Mouse (Mus musculus) liver, embryonic 13.5 days (tissue): Measurements from ENCODE around the gene Btbd9. TPM values are rescaled to one million over a fixed set of nuclear protein-coding genes. Genes with fewer than 3 reads are reported as not detected.

ENCODE experiments used
- ATAC-seq: fragments of 200-750 bp; cut with Nextera tagmentation; 2 replicates; pipeline ENCODE4 v1.8.0; 2017; ENCODE audit warnings: low read depth, mild to moderate bottlenecking, moderate number of reproducible peaks, moderate library complexity
- DNase-seq: peaks from one replicate; pipeline ENCODE4 v3.0.0; 2022
- H3K27ac ChIP-seq: fragments of 300-500 bp; sonication (generic); 2 replicates; pipeline ENCODE4 v1.5.1; 2015; ENCODE audit warnings: moderate library complexity, mild to moderate bottlenecking, inconsistent platforms
- H3K27me3 ChIP-seq: fragments of 300-500 bp; sonication (generic); 2 replicates; pipeline ENCODE4 v1.6.1; 2015; ENCODE audit warnings: mild to moderate bottlenecking, inconsistent platforms
- H3K36me3 ChIP-seq: fragments of 300-500 bp; sonication (generic); 2 replicates; pipeline ENCODE4 v1.6.1; 2015; ENCODE audit warnings: mild to moderate bottlenecking, inconsistent platforms
- H3K4me1 ChIP-seq: fragments of 300-500 bp; sonication (generic); replicated peaks from 2 replicates; pipeline ENCODE4 v1.6.1; 2015; ENCODE audit warnings: inconsistent platforms
- H3K4me2 ChIP-seq: fragments of 300-500 bp; sonication (generic); 2 replicates; pipeline ENCODE4 v1.6.1; 2015; ENCODE audit warnings: inconsistent platforms, mild to moderate bottlenecking, moderate library complexity
- H3K4me3 ChIP-seq: fragments of 300-500 bp; sonication (generic); replicated peaks from 2 replicates; pipeline ENCODE4 v1.5.1; 2015; ENCODE audit warnings: mild to moderate bottlenecking, inconsistent platforms
- H3K9ac ChIP-seq: fragments of 300-500 bp; sonication (generic); 2 replicates; pipeline ENCODE4 v1.6.1; 2015; ENCODE audit warnings: mild to moderate bottlenecking, inconsistent platforms
- H3K9me3 ChIP-seq: fragments of 300-500 bp; sonication (generic); replicated peaks from 2 replicates; pipeline ENCODE4 v1.6.1; 2016; ENCODE audit warnings: inconsistent platforms
- WGBS: fragments of 180-500 bp; shearing (Covaris S2); methylation state at CpG from one replicate; pipeline ENCODE4 v1.1.7; 2015; ENCODE audit not compliant: insufficient replicate concordance; 5-methylcytosine and 5-hydroxymethylcytosine counted together
- polyA plus RNA-seq: library from polyadenylated mRNA; unstranded; fragments of >200 nt; fragmentation: Nextera tagmentation; extraction: Ambion mirVana; gene quantifications from 2 replicates; pipeline ENCODE4 v1.2.1, GENCODE M21; 2015

The Btbd9 gene
- polyA plus RNA-seq, 1 experiment from 2014 or later, result 14.5 TPM

DNA sequence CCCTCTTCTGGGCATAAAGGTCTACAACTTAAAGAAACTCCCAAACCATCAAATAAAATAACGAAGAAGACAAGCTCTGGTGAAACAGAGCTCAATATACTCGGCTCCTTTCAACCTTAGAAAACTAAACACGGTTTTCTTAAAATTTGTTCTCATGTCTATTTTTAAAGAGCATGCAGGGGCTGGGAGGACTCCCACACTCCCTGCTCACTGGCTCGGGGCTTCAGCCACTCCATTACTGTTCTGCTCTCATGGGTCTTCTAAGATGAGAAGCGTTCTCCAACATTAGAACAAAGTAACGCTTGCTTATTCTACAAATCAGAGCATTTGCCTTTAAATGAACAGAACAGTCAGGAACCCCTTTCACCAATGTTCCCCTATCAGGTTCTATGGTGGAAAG is 192.6 kb downstream of the Btbd9 start:
- Histone ChIP-seq H3K27me3 (no peaks in the 10 kb centered on the region), H3K9ac (no peak overlapping the region), H3K36me3 (no peaks in the 10 kb centered on the region), H3K27ac (no peak overlapping the region), H3K4me3 (no peak overlapping the region), H3K4me1 (no peaks in the 10 kb centered on the region), H3K9me3 (no peaks in the 10 kb centered on the region), H3K4me2 (no peak overlapping the region)
- no peak for ATAC-seq
- no peak for DNase-seq
- WGBS, result 64% methylated on average over 6 of the region's 6 CpGs

DNA sequence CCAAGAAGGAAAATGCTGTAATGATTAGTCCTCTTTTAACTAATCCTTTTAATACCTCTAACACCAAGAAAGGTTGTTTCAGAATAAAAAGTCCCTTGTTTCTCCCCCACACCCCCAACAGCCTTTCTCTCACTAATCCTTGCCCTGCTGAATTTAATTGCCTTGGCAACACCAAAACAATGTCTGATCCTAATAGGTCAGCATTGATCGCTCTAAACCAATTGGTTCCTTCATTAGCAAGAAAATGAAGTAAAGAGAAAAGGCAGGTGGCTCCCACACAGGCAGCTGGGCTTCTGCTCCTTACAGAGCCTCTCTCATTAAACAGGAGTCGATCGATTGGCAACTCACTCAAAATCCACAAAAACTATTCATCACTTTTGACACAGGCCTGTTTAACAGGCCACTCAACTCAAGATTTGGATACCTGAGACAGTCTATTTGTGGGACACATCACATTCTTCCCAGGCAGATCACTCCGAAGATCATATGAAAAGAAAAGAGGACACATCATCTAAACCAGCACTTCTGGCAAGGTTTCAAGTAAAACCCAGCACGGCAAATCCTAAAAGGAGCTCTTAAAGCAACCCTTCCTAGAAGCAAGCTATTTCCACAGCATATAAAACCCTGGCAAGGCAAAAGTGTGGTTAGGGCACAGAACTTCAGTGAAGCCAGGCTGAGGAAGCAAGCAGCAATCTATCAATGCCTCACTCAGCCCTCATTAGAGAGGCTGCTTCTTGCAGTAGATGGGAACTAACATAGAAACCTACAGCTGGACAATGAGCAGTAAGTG is 197.9 kb downstream of the Btbd9 start:
- 64% methylated on average over 5 of the region's 5 CpGs for WGBS
- ATAC-seq, result no peak

DNA sequence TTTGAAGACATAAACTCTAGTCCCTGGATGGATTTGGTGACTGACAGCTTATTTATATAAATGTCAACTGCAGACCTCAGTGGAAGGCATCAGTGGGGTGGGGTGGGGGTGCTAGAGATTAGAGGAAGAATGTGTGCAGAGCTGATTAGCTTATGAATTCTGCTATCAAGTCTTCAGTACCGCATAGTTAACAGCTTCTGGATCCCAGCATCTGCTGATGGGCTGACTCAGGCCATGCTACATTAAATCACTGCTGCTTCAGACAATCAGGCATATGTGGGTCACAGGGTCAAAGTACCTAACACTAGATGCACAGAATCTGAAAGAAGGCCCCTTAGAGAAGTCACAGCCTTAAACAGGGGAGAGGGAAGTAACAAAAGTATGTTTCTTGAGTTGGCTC is 198.5 kb downstream of the Btbd9 start:
- WGBS, result 16% methylated on average over 1 of the region's 1 CpGs
- Histone ChIP-seq H3K27ac (no peak overlapping the region), H3K4me2 (no peak overlapping the region), H3K4me3 (no peak overlapping the region), H3K9ac (no peak overlapping the region), H3K27me3 (no peaks in the 10 kb centered on the region), H3K9me3 (no peaks in the 10 kb centered on the region), H3K4me1 (no peaks in the 10 kb centered on the region; the same call in 1 of the 2 replicates), H3K36me3 (no peaks in the 10 kb centered on the region)
- DNase-seq, result no peak
- ATAC-seq, result no peak

More for the DNA sequence above, 197.9 kb downstream of the Btbd9 start:
- Histone ChIP-seq H3K9ac (no peak overlapping the region), H3K9me3 (no peaks in the 10 kb centered on the region), H3K4me1 (no peaks in the 10 kb centered on the region; the same call in 1 of the 2 replicates), H3K4me3 (no peak overlapping the region), H3K4me2 (no peak overlapping the region), H3K27ac (no peak overlapping the region), H3K27me3 (no peaks in the 10 kb centered on the region), H3K36me3 (no peaks in the 10 kb centered on the region)
- DNase-seq, result no peak

DNA sequence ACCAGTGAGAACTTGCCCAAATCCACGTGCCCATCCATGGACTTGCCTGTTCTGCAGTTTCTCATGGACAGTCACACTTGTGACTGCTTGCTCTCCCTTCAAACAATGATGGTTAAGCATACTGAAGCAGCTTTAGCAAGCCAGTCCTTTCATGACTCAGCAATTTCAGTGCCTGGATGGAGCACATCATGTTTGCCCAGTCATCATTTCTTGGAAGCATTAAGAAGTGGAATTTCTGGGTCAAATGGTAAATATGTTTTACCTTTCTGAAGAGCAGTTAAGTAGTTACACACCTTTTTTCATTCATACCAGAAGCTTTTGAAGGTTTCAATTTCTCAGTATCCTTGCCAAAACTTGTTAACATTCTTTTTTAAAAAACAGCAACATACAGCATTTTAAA is 201.2 kb downstream of the Btbd9 start:
- Histone ChIP-seq H3K4me1 (no peaks in the 10 kb centered on the region; the same call in 1 of the 2 replicates), H3K27ac (no peak overlapping the region), H3K27me3 (no peaks in the 10 kb centered on the region), H3K36me3 (no peaks in the 10 kb centered on the region), H3K9me3 (no peaks in the 10 kb centered on the region), H3K4me2 (no peak overlapping the region), H3K9ac (no peak overlapping the region), H3K4me3 (no peak overlapping the region)
- DNase-seq (no peak), ATAC-seq (no peak)
- WGBS, result 47% methylated on average over 1 of the region's 1 CpGs

DNA sequence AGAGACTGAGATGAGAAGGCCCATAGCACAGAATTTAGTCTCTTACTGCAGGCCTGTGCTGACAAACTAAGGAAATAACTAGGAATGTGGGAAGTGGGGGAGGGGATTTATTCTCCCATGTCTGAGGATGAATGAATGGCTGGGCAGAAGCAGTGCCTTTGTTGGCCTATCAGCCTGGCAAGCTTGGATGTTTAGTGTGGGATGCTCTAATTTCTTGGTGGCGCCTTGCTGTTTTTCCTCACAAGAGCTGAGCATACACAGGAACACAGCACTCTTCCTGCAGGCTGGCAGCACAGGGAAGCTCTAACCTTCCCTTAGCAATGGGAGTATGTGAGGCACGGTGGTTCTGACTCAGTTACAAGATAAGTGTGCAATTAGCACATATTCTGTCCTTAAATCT is 207.7 kb downstream of the Btbd9 start:
- H3K27me3 ChIP-seq, result no peaks in the 10 kb centered on the region

DNA sequence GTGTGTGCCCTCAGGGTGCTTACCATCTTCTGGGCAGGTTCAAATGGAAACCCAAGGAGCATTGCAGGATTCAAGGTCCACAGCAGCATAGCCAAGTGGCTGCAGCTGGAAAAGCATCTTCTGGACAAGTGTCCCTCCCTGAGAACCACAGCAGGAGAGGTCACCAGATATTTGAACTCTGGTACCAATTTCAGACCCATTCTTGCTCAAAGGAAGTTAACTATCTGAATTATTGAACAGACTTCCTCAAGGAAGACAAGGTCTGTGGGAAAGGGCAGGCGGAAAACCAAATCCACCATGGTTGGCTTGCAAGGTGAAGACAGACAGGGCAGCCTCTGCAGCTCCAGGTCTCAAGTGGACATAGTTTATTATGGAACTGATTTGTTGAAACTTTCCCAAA is 211.6 kb downstream of the Btbd9 start:
- DNase-seq, result no peak
- no peak overlapping the region for H3K4me2 ChIP-seq
- ATAC-seq, result no peak
- H3K9ac ChIP-seq, result no peak overlapping the region
- no peaks in the 10 kb centered on the region for H3K27me3 ChIP-seq
- 81% methylated on average over 1 of the region's 1 CpGs for WGBS
- peaks cover 3% of the 10 kb centered on the region for H3K4me1 ChIP-seq
- no peaks in the 10 kb centered on the region for H3K36me3 ChIP-seq
- H3K4me3 ChIP-seq, result no peak overlapping the region
- no peaks in the 10 kb centered on the region for H3K9me3 ChIP-seq
- no peak overlapping the region for H3K27ac ChIP-seq

More for the DNA sequence above, 207.7 kb downstream of the Btbd9 start:
- DNase-seq (no peak), ATAC-seq (no peak)
- Histone ChIP-seq H3K9me3 (no peaks in the 10 kb centered on the region), H3K4me1 (no peaks in the 10 kb centered on the region), H3K4me2 (no peak overlapping the region), H3K27ac (no peak overlapping the region), H3K36me3 (no peaks in the 10 kb centered on the region), H3K9ac (no peak overlapping the region), H3K4me3 (no peak overlapping the region)
- 58% methylated on average over 2 of the region's 2 CpGs for WGBS

DNA sequence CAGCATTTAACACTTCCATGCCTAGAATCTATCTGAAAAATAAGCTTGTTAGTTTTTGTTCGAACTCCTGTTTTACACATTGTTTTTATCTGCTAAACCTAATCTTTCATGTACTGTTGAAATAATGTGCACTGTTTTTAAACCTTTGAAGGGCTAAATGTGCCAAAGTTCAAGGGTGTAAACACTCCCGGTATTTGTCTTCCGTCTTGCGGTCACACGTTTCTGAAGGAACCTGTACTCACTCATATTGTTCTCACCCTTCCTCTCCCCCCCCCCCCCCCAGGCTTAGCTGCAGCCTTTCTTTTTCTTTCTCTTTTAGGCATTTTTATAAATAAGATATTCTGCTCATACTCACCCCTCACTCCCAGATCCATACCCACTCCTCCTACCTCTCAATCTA is 212.9 kb downstream of the Btbd9 start:
- Histone ChIP-seq H3K27me3 (no peaks in the 10 kb centered on the region), H3K4me3 (no peak overlapping the region), H3K9ac (no peak overlapping the region), H3K4me1 (peaks cover 8% of the 10 kb centered on the region), H3K4me2 (no peak overlapping the region), H3K36me3 (no peaks in the 10 kb centered on the region), H3K9me3 (no peaks in the 10 kb centered on the region), H3K27ac (no peak overlapping the region)
- ATAC-seq, result no peak
- 79% methylated on average over 5 of the region's 5 CpGs for WGBS
- DNase-seq, result no peak

DNA sequence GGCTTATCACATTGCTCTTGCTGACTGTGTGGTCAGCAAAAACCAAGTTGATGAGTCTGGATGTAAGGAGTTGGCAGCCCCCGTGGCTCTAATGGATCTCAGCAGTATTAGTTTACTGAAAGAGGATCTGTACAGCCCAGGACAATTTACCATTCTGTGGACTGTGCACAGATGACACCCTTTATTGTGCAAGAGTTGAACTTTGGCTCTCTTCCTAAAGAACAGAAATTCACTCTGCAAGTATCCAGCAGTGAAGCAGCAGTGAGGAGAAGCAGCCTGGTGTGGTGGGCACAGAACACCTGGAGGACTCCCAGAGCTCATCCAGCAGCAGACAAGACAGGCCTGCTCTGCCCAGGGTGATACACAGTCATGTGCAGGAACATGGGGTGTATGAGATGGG is 215.6 kb downstream of the Btbd9 start:
- no peak for DNase-seq
- peak; percentile 57; the same call in 1 of the 2 replicates for ATAC-seq

DNA sequence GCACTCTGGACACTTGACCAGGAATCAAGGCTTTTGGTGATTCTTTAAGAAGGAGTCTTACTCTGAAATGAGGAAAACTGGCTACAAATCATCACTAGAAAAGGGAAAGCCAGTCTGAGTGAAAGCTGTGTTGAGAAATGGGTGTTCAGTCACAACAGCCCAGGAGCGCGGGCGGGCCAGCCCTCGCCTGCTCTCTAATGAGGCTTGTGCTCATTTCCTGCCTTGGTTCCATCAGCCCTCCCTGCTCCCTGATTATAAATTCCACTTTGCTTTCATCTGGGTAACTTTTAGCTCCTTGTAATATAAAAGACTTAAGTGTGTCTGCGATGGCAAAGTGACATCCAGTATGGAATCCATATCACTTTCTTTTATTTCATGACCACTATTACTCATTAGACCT is 216.9 kb downstream of the Btbd9 start:
- WGBS, result 78% methylated on average over 5 of the region's 5 CpGs
- H3K27ac ChIP-seq, result no peak overlapping the region
- H3K27me3 ChIP-seq, result no peaks in the 10 kb centered on the region
- no peaks in the 10 kb centered on the region for H3K36me3 ChIP-seq
- no peak overlapping the region for H3K4me3 ChIP-seq
- no peak overlapping the region for H3K9ac ChIP-seq
- peaks cover 8% of the 10 kb centered on the region for H3K4me1 ChIP-seq
- no peak overlapping the region for H3K4me2 ChIP-seq
- no peaks in the 10 kb centered on the region for H3K9me3 ChIP-seq
- DNase-seq (no peak), ATAC-seq (no peak)

More for the DNA sequence above, 215.6 kb downstream of the Btbd9 start:
- Histone ChIP-seq H3K4me1 (peaks cover 8% of the 10 kb centered on the region), H3K27me3 (no peaks in the 10 kb centered on the region), H3K9me3 (no peaks in the 10 kb centered on the region), H3K36me3 (no peaks in the 10 kb centered on the region), H3K4me2 (no peak overlapping the region), H3K4me3 (no peak overlapping the region), H3K9ac (no peak overlapping the region), H3K27ac (no peak overlapping the region)
- 23% methylated on average over 1 of the region's 1 CpGs for WGBS

DNA sequence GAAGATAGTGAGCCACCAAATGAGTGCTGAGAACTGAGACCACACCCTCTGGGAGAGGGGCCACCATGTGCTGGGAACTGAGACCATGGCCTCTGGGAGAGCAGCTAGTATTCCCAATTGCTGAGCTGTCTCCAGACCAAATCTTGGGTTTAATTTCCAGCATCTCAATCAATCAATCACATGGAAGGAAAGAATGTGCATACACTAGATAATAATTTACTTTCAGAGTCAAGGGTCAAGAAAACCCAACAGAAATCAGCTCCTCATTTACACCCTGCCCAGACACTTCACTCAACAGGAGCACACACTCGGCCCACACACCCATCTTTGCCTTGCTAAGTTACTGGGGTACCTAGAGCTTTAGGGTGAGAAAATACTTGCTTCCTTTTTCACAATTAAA is 220.9 kb downstream of the Btbd9 start:
- H3K4me1 ChIP-seq, result peaks cover 7% of the 10 kb centered on the region
- no peak overlapping the region for H3K4me3 ChIP-seq
- no peak overlapping the region for H3K9ac ChIP-seq
- no peaks in the 10 kb centered on the region for H3K9me3 ChIP-seq
- no peaks in the 10 kb centered on the region for H3K36me3 ChIP-seq
- no peak overlapping the region for H3K4me2 ChIP-seq
- no peak for ATAC-seq
- DNase-seq, result no peak
- WGBS, result 49% methylated on average over 1 of the region's 1 CpGs
- H3K27ac ChIP-seq, result no peak overlapping the region
- no peaks in the 10 kb centered on the region for H3K27me3 ChIP-seq

DNA sequence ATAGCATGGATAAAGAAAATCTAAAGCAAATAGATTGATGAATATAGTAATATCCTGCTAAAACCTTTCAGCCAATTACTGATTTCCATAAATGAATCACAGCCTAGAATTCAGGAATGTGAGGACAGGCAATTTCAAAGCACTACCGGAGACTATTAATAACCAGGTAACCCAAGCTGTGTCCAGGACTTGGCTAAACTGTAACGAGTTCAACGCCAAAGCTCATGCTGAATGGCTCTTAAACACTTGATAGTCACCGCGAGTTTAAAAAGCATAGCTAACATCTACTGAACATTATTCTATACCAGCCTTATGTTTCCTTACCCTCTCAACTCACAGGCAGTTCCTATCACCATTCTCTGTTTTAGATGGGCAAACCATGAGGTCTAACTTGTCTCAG is 221.9 kb downstream of the Btbd9 start:
- no peak for ATAC-seq
- 78% methylated on average over 5 of the region's 5 CpGs for WGBS
- no peaks in the 10 kb centered on the region for H3K36me3 ChIP-seq

DNA sequence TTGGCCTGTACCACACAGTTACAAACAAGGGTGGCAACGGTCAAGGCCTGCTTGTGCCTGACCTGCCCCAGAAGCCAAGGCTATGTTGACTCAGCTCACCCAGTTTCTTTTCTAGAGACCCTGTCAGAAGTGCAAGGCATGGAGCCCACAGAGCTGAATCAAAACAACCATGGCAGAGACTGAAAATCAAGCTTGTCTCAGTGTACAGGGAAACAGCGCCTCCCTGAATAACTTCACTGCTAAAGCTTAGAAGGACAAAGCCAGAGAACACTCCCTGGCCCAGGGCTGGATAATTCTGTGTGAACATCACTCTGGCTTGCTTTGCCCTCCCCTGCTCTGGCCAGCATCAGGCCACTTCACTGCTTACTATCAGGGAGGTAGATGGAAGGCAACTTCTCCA is 228.3 kb downstream of the Btbd9 start:
- no peaks in the 10 kb centered on the region for H3K36me3 ChIP-seq
- WGBS, result 78% methylated on average over 2 of the region's 2 CpGs
- H3K9ac ChIP-seq, result 0 out of 2 replicates have a peak overlapping the region, but pooled peaks have one; percentile 12
- no peak for DNase-seq
- H3K27ac ChIP-seq, result peak overlapping the region; percentile 66; the same call in 1 of the 2 replicates
- H3K27me3 ChIP-seq, result no peaks in the 10 kb centered on the region
- no peak for ATAC-seq
- no peak overlapping the region for H3K4me3 ChIP-seq
- H3K4me2 ChIP-seq, result peak overlapping the region; percentile 52
- no peaks in the 10 kb centered on the region for H3K9me3 ChIP-seq
- H3K4me1 ChIP-seq, result peaks cover 59% of the 10 kb centered on the region

More for the DNA sequence above, 221.9 kb downstream of the Btbd9 start:
- H3K9ac ChIP-seq, result no peak overlapping the region
- H3K27me3 ChIP-seq, result no peaks in the 10 kb centered on the region
- H3K9me3 ChIP-seq, result no peaks in the 10 kb centered on the region
- H3K27ac ChIP-seq, result no peak overlapping the region
- peaks cover 11% of the 10 kb centered on the region for H3K4me1 ChIP-seq
- no peak overlapping the region for H3K4me3 ChIP-seq
- no peak overlapping the region for H3K4me2 ChIP-seq
- DNase-seq, result no peak
